Mouse (Mus musculus): ENCODE measurements around the gene Polr2f. TPM values are rescaled to one million over a fixed set of nuclear protein-coding genes. Genes with fewer than 3 reads are reported as not detected.

Polr2f gene
- polyA plus RNA-seq, 1 experiment: 357 TPM

- no peak for TF ChIP-seq GATA1 (IDR thresholded peaks at IDR 0.05; ENCODE audit: low read length)
Observed at GRCm38 (mm10) chr15:79176905-79177304, 36.1 kb downstream of the Polr2f start.

- no peak for TF ChIP-seq GATA1 (IDR thresholded peaks at IDR 0.05; ENCODE audit: low read length)
Observed at GRCm38 (mm10) chr15:79185213-79185612, 44.4 kb downstream of the Polr2f start.

- TF ChIP-seq GATA1 (IDR thresholded peaks at IDR 0.05; ENCODE audit: low read length): no peak
Observed at GRCm38 (mm10) chr15:79187819-79188218, 47.0 kb downstream of the Polr2f start.

DNA sequence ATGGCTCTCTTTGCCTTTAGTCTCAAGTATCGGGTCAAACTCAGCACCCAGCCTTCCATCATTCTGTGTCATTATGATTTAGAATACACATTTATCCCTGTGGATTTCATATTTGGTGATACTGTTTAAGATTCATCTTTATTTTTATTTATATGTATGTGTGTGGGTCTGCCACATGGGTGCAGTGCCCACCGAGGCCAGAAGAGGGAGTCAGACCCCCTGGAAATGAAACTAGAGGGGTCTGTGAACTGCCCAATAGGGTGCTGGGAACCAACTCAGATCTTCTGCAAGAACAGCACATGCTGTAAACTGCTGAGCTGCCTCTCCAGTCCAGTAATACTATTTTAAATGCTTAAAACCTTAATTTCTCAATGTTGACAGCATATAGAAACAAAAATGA, 50.6 kb downstream of the Polr2f start:
- no peak for TF ChIP-seq GATA1 (IDR thresholded peaks at IDR 0.05; ENCODE audit: low read length)

DNA sequence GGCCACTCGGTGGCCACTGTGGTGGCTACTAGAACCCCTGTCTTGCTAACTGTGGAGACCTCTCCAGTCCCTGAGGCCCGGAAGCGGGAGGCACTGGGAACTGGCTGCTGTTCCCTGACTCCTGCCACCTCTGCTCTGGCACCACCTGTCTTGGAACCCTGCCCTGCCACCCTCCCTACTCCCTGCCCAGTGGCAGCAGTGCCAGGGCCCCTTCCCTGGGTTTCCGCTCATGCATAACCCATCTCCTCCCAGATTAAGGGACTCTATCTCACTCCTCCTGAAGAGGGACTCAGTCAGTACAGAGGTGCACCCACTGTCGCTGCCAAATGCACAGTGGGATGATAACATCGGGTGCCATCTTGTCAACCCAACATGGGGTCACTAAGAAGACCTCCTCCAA, 51.6 kb downstream of the Polr2f start:
- no peak for TF ChIP-seq GATA1 (IDR thresholded peaks at IDR 0.05; ENCODE audit: low read length)

DNA sequence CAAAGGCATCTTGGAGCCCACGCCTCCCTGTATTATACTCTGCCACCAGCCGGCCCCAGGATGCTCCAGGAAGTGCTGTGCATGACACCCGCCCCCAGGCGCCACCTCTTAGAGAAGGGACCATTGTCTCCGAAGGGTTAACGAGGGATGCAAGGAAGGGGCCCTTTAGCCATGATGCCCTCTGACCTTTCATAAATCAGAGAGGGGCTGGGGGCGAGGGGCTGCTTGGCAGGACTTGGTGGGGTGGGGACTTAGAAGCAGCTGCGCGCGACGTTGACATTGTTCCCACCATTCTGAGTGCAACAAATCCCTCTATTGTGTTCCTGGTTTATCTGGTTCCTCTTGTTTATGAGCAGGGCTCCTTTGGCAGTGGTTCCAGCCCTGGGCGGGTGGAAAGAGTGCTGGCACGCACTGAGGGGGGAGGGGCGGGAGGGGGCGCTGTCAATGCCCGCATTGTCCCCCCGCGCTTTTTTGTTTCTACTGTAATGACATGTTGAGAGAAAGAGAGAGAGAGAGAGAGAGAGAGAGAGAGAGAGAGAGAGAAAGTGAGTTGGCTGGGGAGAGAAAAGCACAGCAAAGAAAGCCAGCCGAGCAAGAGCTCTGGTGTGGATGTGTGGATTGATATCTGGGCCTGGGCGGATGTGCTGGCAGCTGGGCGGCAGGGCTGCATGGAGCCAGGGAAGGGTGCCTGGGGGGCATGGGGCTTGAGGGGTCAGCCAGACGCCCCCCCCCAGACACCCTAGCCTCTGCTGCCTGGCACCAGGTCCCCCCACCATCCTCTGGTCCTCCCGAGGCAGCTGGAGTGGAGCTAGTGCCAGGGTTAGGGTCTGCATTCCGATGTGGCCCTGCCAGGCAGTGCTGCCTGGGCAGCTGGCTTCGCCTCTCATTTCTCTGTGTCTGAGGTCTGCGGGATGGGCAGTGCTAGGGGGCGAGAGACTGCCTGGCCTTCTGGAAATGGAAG, 52.4 kb downstream of the Polr2f start:
- no peak for TF ChIP-seq GATA1 (IDR thresholded peaks at IDR 0.05; ENCODE audit: low read length)

DNA sequence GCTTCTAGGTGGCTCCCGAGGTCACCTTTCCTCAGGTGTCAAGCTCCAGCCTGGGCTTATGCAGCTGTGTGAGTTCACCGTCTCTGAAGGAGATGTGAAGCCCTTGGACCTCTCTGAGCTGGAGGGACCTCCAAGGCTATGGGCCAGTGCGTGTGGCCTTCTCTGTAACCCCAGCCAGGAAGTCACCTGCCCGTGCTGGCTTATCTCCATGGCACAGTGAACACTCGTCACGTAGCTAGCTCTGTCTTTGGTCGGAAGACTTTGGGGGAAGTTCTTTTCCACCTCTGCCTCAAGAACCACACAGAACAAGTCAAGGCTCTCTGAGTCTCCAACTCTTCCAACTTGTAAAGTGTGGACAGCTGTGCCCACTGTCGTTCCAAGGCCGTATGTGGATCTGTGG, 53.2 kb downstream of the Polr2f start:
- no peak for TF ChIP-seq GATA1 (IDR thresholded peaks at IDR 0.05; ENCODE audit: low read length)

- no peak for TF ChIP-seq GATA1 (IDR thresholded peaks at IDR 0.05; ENCODE audit: low read length)
Observed at GRCm38 (mm10) chr15:79194946-79195345, 54.1 kb downstream of the Polr2f start.

DNA sequence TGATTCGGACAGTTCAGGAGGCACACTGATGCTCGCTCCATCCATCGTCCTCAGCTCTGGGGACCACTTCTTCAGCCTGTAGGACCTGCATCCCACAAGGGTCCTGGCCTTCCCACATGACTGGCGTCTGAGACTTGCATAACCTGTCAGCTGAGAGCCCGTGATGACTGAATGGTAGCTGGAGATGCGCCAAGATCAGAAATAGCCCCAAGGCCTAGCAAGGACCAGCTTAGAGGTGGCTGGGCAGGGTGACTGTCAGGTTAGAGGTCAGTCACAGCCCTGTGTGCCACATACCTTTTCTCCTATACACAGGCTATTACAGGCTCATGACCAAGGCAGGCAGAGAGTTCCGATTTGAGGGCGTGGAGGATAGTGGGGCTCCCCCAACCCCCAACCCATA, 54.7 kb downstream of the Polr2f start:
- TF ChIP-seq GATA1 (IDR thresholded peaks at IDR 0.05; ENCODE audit: low read length): no peak

- no peak for TF ChIP-seq GATA1 (IDR thresholded peaks at IDR 0.05; ENCODE audit: low read length)
Observed at GRCm38 (mm10) chr15:79199390-79199976, 58.7 kb downstream of the Polr2f start.

Other genes starting within 250 kb of the Polr2f start
- 3.7 and 4.4 TPM in 2 replicates for gene Gm49510, start 241.3 kb upstream of the Polr2f start, polyA plus RNA-seq (2012)
- 958 and 1,179 TPM in 2 replicates for gene Sh3bp1, start 241.2 kb upstream of the Polr2f start, polyA plus RNA-seq (2012)
- 35.3 and 39.3 TPM in 2 replicates for gene Pdxp, start 227.1 kb upstream of the Polr2f start, polyA plus RNA-seq (2012)
- gene Lgals1, start 214.3 kb upstream of the Polr2f start, polyA plus RNA-seq (2012): 423 and 1,303 TPM in 2 replicates
- gene Nol12, start 206.1 kb upstream of the Polr2f start, polyA plus RNA-seq (2012): 24.3 and 26.2 TPM in 2 replicates
- 47.1 and 59.9 TPM in 2 replicates for gene Triobp, start 193.3 kb upstream of the Polr2f start, polyA plus RNA-seq (2012)
- gene H1f0, start 112.6 kb upstream of the Polr2f start, polyA plus RNA-seq (2012): not detected in 2 replicates
- not detected in 2 replicates for gene Galr3, start 99.1 kb upstream of the Polr2f start, polyA plus RNA-seq (2012)
- gene Ankrd54, start 78.1 kb upstream of the Polr2f start, polyA plus RNA-seq (2012): 37.5 and 64.4 TPM in 2 replicates
- gene Eif3l, start 65.8 kb upstream of the Polr2f start, polyA plus RNA-seq (2012): 14.6 and 36.2 TPM in 2 replicates
- 25.5 and 25.7 TPM in 2 replicates for gene Micall1, start 32.1 kb upstream of the Polr2f start, polyA plus RNA-seq (2012)
- 0.24 TPM in 1 of 2 replicates, not detected in the other for gene 1700088E04Rik, start 244 bp downstream of the Polr2f start, polyA plus RNA-seq (2012)
- not detected in 2 replicates for gene Sox10, start 24.2 kb downstream of the Polr2f start, polyA plus RNA-seq (2012)
- 17.0 and 20.7 TPM in 2 replicates for gene Pick1, start 88.2 kb downstream of the Polr2f start, polyA plus RNA-seq (2012)
- gene Gm49486, start 88.4 kb downstream of the Polr2f start, polyA plus RNA-seq (2012): 0.03 and 0.06 TPM in 2 replicates
- not detected in 2 replicates for gene Slc16a8, start 113.8 kb downstream of the Polr2f start, polyA plus RNA-seq (2012)
- not detected in 2 replicates for gene Baiap2l2, start 144.5 kb downstream of the Polr2f start, polyA plus RNA-seq (2012)
- 25.1 and 27.0 TPM in 2 replicates for gene Pla2g6, start 187.4 kb downstream of the Polr2f start, polyA plus RNA-seq (2012)
- gene Maff, start 205.6 kb downstream of the Polr2f start, polyA plus RNA-seq (2012): 3.6 and 4.1 TPM in 2 replicates

Measured in G1E-ER4 (cell line).